Mouse (Mus musculus) adrenal gland, postnatal 25 days (tissue): ENCODE data around the gene Ccdc117. TPM values are rescaled to one million over a fixed set of nuclear protein-coding genes. Genes with fewer than 3 reads are reported as not detected.
"Not testable (repeated sequence)": the region's sequence is repeated elsewhere in the genome, so short reads cannot be mapped to it uniquely, and the experiment has no call there.

Experiments used
- DNase-seq: peaks from one replicate; pipeline ENCODE4 v3.0.0; 2021; ENCODE audit warnings: mixed read lengths
- total RNA-seq: library from RNA; stranded (reverse); gene quantifications from 2 replicates; pipeline ENCODE4 v1.2.3, GENCODE M21; 2021

The Ccdc117 gene
- total RNA-seq, 1 experiment from 2014 or later, result 30.3 TPM

GRCm38 (mm10) chr11:5509215-5510098, 32.5 kb downstream of the Ccdc117 start:
- DNase-seq, result no peak

- DNase-seq, result no peak
Measured at GRCm38 (mm10) chr11:5505856-5506575, 36.0 kb downstream of the Ccdc117 start.

DNA sequence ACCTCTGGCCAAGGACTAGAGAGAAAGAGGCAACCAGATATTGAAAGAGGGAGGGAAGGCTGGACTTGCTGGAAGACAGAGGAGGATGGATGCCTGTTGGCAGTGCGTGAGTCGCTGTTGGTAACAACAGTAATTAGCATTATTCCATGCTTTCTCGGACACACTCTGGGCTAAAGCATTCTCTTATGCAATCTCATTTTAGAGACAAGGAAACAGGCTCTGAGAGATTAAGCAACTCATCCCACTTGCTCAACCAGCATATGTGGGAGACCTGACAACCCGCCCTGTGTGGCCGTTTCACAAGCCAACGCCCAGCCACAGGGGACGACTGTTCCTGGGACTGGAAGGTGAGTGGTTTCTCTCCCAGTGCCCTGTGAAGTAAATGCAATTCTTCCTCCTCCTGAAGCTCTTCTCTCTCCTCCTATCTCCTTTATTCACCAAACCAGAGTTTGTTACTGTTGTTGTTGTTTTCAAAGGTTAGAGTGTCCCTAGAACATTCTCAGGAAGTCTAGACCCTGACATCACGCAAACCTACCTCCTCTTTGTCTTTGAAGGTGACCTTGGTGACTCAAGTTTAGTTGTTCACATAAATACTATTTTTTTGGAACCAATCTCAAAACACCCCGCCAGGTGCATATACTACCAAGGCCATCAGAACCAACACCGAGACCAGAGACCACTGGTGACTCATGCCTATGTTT, 39.5 kb downstream of the Ccdc117 start:
- DNase-seq, result peak; percentile 38

DNA sequence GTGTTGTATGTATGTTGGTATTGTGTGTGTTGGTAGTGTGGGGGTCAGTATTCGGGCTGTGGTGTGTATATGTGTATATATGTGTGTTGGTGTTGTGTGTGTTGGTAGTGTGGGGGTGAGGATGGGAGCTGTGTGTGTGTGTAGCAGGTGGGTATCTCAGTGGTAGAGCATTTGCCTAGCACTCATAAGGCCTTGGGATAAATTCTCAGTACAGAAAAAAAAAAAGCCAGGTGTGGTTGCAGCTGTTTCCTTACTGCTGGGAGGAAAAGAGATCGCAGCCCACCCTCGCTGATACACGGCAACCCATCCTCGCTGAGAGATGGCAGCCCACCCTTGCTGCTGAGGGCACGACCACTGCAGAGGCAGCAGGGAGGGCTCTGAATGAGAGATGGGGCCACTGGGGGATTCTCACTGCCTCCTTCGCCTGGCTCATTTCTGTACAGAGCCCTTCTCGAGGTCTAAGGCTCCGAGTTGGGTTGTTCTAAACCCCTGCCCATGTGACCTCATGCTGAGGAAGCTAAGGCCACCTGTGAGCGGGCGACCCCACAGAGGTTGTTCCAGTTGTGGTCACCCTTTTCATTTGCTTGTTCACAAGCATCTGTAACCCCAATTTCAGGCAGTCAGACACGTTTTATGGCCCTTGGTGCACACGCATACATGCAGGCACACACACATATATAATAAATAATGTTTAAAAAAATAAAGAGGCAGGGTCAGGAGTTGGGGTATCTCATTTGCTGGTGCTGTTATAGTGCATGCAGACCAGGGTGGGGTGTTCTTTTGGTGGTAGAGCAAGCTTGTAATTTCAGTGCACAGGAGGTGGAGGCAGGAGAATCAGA, 40.9 kb downstream of the Ccdc117 start:
- no peak for DNase-seq

DNA sequence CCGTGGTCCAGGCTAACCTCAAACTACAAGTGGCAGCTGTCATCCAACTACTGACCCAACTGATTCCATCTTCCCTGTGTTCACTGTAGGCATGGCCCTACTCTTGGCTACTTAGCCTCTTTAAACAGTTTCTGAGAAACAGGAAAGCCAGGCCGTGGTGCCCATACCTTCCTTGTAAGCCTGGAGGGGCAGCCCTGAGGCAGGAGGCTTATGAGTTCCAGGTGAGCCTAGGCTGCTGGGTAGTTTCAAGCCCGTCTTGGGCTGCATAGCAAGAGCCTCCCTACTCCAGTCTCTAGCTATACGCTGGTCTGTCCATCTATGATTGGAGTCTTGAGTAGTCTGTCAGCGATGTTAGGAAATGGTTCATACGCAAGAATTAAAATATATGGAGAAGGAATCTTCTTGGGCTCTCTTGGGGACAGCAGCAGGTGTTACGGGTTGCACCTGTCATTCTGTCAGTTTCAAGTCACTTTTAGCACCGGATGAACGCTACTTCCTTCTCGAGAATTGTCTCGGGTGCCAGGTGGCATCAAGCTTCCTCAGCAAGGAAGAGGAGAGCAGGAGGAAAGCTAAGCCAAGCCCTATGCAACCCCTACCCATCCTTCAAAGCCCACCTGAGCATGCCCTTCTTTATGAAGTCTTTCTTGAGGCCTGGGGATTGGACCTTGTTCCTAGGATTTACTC, 41.9 kb downstream of the Ccdc117 start:
- DNase-seq, result no peak

DNA sequence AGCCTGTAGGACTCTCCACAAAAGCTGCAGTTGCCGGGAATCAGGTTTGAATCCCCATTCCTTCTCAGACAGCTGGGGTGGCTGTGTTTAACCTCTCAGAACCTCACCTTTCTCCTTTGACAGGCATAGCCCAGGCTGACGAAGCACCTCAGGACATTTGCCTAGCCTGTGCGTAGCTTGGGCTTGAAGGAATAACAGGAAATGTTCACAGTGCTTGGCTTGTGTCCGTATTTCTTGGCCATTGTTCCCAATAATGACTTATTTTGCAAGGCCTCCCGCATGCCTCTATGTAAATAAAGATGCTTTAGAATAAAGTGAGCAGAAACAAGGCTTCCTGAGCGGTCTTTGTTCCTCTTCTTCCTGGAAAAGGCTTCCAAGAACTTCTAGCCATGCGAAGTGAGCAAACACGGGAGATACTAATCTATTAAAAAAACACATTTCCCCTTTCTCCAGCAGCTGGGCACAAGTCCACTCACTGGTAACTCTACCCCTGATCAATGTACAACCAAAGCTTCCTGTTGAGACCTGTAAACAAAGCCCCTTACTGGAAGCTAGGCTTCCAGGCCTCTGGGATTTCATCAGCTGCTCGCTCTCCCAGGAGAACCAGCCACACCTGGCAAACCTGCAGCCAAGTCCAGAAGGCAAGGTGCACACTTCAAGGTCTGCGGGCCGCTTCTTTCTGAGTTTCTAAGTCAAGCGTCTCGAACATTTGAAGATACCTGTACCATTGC, 42.9 kb downstream of the Ccdc117 start:
- no peak for DNase-seq

DNA sequence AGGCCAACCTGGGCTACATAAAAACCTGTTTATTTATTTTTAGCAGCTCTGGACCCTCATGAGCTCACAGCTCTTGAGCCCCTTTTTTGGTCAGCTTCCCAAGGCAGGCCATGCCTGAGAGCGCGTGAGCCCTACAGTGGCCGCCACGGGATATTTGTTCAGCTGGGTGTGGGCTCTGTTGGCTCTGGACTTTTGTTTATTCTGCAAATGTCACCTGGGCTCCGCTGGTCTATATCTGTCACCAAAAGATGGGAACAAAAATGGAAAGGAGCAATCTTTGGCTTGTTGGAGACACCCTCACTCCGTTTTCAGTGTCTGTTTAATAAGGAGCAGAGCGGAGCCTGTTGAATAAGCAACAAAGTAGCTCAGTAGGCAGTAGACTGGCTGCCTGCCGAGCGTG, 43.6 kb downstream of the Ccdc117 start:
- no peak for DNase-seq

DNA sequence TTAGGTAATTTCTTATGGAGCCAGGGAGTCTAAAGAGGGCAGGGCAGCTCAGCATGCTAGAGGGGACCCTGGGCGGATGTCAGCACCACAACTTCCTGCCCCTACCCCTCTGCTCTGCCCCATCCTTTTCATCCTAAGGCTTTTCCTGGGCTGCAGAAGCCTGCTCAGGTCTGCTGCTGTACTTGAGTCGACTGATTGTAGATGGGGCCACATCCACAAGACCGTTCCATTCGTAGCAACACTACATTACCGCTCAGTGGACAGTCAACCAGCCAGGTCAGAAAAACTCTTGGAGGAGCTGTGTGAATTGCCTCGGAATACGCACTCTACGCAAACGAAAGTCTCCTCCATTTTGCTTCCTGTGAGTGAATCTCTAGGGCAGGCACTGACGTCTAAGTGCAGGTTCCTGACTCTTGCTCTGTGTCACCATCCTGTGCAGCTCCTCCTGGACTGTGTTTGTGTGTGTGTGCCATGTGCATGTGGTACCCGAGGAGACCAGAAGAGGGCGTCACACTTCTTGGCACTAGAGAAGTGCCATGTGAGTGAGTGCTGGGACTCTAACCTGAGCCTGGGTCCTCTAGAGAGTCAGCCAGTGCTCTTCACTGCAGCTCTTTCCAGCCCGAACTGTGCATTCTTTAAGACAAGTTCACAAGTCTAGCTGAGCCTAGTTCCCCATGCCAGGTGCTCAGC, 45.3 kb downstream of the Ccdc117 start:
- no peak for DNase-seq

DNA sequence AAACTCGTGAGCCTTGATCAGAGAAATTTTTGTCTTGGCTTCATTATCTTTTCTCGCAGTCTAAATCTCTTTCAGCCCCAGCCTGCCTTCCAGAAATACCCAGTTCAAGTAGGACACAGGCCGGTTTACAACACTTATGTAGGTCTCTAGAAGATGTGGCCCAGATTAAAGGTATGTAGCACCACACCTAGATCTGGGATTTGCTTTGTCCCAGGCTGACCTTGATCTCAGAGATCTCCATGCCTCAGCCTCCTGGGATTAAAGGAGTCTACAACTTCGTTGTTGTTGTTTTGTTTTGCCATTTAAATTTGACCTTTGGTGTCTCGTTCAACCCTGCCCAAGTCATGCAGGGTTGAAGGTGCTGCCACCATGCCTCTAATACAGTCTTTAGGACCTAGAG, 46.1 kb downstream of the Ccdc117 start:
- DNase-seq, result no peak

DNA sequence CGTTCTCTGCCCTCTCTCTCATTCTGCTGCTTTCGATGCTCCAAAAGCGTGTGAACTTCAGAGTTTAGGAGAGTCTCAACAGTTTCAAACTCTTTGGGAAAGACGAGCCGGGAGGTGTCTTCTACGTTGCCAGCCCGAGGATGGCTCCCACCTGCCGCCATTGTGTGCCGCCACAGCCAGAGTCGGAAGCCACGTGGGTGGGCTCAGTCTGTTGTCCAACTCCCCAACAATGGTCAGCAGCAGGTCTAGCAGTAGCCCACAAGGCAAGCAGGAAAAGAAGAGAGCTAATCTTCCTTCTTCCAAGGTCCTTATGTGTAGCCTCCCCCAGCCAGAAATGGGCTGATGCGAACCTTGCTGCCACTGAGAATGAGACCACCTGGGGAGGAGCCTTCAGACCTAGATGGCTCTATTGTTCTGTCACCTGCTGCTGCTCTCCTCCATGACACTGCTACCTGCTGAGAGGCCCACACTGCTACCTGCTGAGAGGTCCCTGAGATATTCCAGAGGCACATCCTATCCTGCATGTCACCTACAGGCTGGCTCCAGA, 46.6 kb downstream of the Ccdc117 start:
- no peak for DNase-seq

- DNase-seq, result no peak
Measured at GRCm38 (mm10) chr11:5493869-5494268, 48.1 kb downstream of the Ccdc117 start.

- DNase-seq, result no peak
Measured at GRCm38 (mm10) chr11:5491912-5492311, 50.1 kb downstream of the Ccdc117 start.

GRCm38 (mm10) chr11:5490989-5491656, 50.9 kb downstream of the Ccdc117 start:
- DNase-seq, result no peak

GRCm38 (mm10) chr11:5489433-5489832, 52.6 kb downstream of the Ccdc117 start:
- not testable (repeated sequence) for DNase-seq

- DNase-seq, result peak; percentile 79
Measured at GRCm38 (mm10) chr11:5485193-5486011, 56.6 kb downstream of the Ccdc117 start.

DNA sequence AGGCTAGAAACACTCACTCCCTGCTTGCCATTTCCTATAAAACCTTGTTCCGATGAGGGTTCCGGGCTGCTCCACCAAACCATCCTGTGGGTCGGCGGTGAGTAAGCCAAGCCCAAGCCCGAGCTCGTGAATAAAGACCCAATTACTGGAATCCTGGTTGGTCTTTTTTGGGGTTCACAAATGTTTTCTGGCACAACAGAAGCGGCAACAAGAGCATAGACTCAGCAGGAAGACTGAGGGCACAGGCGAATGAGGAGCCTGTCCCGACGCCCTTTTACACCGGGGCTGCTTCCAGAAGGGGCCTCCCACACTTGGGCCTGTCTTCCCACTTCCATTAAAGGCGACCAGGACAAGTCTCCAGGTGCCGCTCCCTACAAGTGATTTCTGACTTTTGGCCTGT, 59.4 kb downstream of the Ccdc117 start:
- no peak for DNase-seq
